Mouse (Mus musculus) intestine, embryonic 16.5 days (tissue): ENCODE measurements around the gene Stk38. TPM values are rescaled to one million over a fixed set of nuclear protein-coding genes. Genes with fewer than 3 reads are reported as not detected.
A peak's percentile ranks its signal among the peaks of the same experiment; 100 is the strongest.

Source experiments
- ATAC-seq: fragments of 200-750 bp; cut with Nextera tagmentation; 2 replicates; pipeline ENCODE4 v1.8.0; 2017; ENCODE audit warnings: moderate TSS enrichment, moderate library complexity
- H3K27ac ChIP-seq: fragments of 300-500 bp; sonication (generic); 2 replicates; pipeline ENCODE4 v1.5.1; 2014; ENCODE audit warnings: mild to moderate bottlenecking, low read length
- H3K27me3 ChIP-seq: fragments of 300-500 bp; sonication (generic); replicated peaks from 2 replicates; pipeline ENCODE4 v1.6.1; 2014; ENCODE audit warnings: low read length, control low read depth, mixed read lengths; ENCODE audit not compliant: control insufficient read depth, insufficient read depth
- H3K36me3 ChIP-seq: fragments of 300-500 bp; sonication (generic); 2 replicates; pipeline ENCODE4 v1.6.1; 2014; ENCODE audit warnings: low read length, control low read depth; ENCODE audit not compliant: control insufficient read depth, insufficient read depth
- H3K4me1 ChIP-seq: fragments of 300-500 bp; sonication (generic); 2 replicates; pipeline ENCODE4 v1.6.1; 2014; ENCODE audit warnings: low read length, control low read depth, mixed read lengths; ENCODE audit not compliant: control insufficient read depth, insufficient read depth
- H3K4me2 ChIP-seq: fragments of 300-500 bp; sonication (generic); 2 replicates; pipeline ENCODE4 v1.6.1; 2014; ENCODE audit warnings: low read depth, low read length, control low read depth
- H3K4me3 ChIP-seq: fragments of 300-500 bp; sonication (generic); 2 replicates; pipeline ENCODE4 v1.5.1; 2014; ENCODE audit warnings: mild to moderate bottlenecking, low read length
- H3K9ac ChIP-seq: fragments of 300-500 bp; sonication (generic); 2 replicates; pipeline ENCODE4 v1.6.1; 2014; ENCODE audit warnings: low read depth, low read length
- H3K9me3 ChIP-seq: fragments of 300-500 bp; sonication (generic); 2 replicates; pipeline ENCODE4 v1.6.1; 2016; ENCODE audit warnings: low read length, control low read depth; ENCODE audit not compliant: control insufficient read depth
- WGBS: fragments of 180-500 bp; shearing (Covaris S2); extraction: QIAGEN DNeasy Blood & Tissue Kit; methylation state at CpG from one replicate; pipeline ENCODE4 v1.1.7; 2014; 5-methylcytosine and 5-hydroxymethylcytosine counted together
- polyA plus RNA-seq: library from polyadenylated mRNA; unstranded; fragments of >200 nt; fragmentation: Nextera tagmentation; extraction: Ambion mirVana; gene quantifications from 2 replicates; pipeline ENCODE4 v1.2.1, GENCODE M21; 2015

The Stk38 gene
- polyA plus RNA-seq: 98.3 and 104 TPM in 2 replicates

DNA sequence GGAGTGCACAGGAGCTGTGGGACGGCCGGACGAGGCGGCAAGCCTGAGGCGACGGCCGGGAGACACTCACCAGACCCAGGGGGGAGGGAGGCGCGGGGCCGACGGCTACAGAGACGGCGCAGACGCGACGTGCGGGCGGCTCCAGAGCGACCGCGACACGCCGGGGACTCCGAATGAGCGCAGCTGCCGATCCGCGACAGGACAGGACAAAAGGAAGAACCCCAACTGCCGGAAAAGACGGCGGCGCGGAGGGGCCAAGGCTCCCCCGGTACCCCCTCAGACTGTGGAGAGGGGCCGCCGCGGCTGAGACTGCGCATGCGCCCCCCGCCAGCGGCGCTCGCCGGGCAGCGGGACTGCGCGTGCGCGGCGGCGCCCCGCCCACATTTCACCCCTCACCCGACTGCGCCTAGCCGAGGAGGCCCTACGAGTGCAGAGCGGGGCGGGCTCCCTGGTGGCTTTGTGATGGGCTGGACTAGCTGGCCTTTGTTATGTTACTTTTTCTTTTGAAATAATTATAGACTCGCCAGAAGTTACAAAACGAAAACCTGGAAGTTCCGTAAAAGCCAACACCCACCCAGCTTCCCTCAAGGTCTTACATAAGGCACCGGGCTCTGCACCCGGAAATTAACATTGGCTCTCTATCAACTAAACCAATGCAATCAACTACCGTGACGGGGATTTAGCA lies at the start of gene Stk38:
Gene Stk38, minus strand, starts transcription at position 355 of the 685 bp plus-strand sequence.
- under 1% methylated on average over 64 of the region's 65 CpGs for WGBS
- Histone ChIP-seq H3K9ac (peak within 1 kb of the TSS; percentile 95), H3K36me3 (no peaks in the 10 kb centered on the region), H3K27me3 (no peaks in the 10 kb centered on the region), H3K4me3 (peak within 1 kb of the TSS; percentile 96), H3K27ac (peak within 1 kb of the TSS; percentile 90), H3K4me1 (peaks cover 15% of the 10 kb centered on the region), H3K9me3 (no peaks in the 10 kb centered on the region), H3K4me2 (peak within 1 kb of the TSS; percentile 61)
- peak; percentile 95 for ATAC-seq

- Histone ChIP-seq H3K9ac (no peak overlapping the region), H3K36me3 (no peaks in the 10 kb centered on the region), H3K9me3 (no peaks in the 10 kb centered on the region), H3K27me3 (no peaks in the 10 kb centered on the region), H3K27ac (no peak overlapping the region), H3K4me2 (no peak overlapping the region), H3K4me3 (no peak overlapping the region), H3K4me1 (peaks cover 34% of the 10 kb centered on the region)
- ATAC-seq: no peak
- 71% methylated on average over 11 of the region's 11 CpGs for WGBS
These were observed 49.6 kb upstream of the Stk38 start for GRCm38 (mm10) chr17:29057361-29057890.

- ATAC-seq: no peak
- 14% methylated on average over 8 of the region's 8 CpGs for WGBS
- peaks cover 31% of the 10 kb centered on the region for H3K4me1 ChIP-seq
- no peak overlapping the region for H3K27ac ChIP-seq
- H3K4me3 ChIP-seq: no peak overlapping the region
- H3K4me2 ChIP-seq: no peak overlapping the region
- H3K27me3 ChIP-seq: no peaks in the 10 kb centered on the region
- no peaks in the 10 kb centered on the region for H3K9me3 ChIP-seq
- H3K9ac ChIP-seq: no peak overlapping the region
- H3K36me3 ChIP-seq: no peaks in the 10 kb centered on the region
These were observed 48.9 kb upstream of the Stk38 start for GRCm38 (mm10) chr17:29056699-29057151.

- Histone ChIP-seq H3K9me3 (no peaks in the 10 kb centered on the region), H3K4me2 (no peak overlapping the region), H3K27me3 (no peaks in the 10 kb centered on the region), H3K36me3 (no peaks in the 10 kb centered on the region), H3K4me1 (peaks cover 31% of the 10 kb centered on the region), H3K27ac (no peak overlapping the region), H3K4me3 (no peak overlapping the region), H3K9ac (no peak overlapping the region)
- 0 out of 2 replicates have a peak, but pooled peaks have one; percentile 21 for ATAC-seq
- 13% methylated on average over 7 of the region's 7 CpGs for WGBS
These were observed 48.4 kb upstream of the Stk38 start for GRCm38 (mm10) chr17:29056207-29056606.

- Histone ChIP-seq H3K36me3 (no peaks in the 10 kb centered on the region), H3K27ac (no peak overlapping the region), H3K4me1 (peaks cover 36% of the 10 kb centered on the region), H3K27me3 (no peaks in the 10 kb centered on the region), H3K9ac (no peak overlapping the region), H3K4me2 (no peak overlapping the region), H3K9me3 (no peaks in the 10 kb centered on the region), H3K4me3 (no peak overlapping the region)
- 67% methylated on average over 5 of the region's 5 CpGs for WGBS
- no peak for ATAC-seq
These were observed 47.8 kb upstream of the Stk38 start for GRCm38 (mm10) chr17:29055586-29055985.

GRCm38 (mm10) chr17:29054429-29054828 lies 46.6 kb upstream of the Stk38 start:
- Histone ChIP-seq H3K4me1 (peaks cover 40% of the 10 kb centered on the region), H3K27ac (no peak overlapping the region), H3K4me3 (no peak overlapping the region), H3K9ac (no peak overlapping the region), H3K27me3 (no peaks in the 10 kb centered on the region), H3K36me3 (no peaks in the 10 kb centered on the region), H3K4me2 (no peak overlapping the region), H3K9me3 (no peaks in the 10 kb centered on the region)
- WGBS: 79% methylated on average over 6 of the region's 6 CpGs
- no peak for ATAC-seq

DNA sequence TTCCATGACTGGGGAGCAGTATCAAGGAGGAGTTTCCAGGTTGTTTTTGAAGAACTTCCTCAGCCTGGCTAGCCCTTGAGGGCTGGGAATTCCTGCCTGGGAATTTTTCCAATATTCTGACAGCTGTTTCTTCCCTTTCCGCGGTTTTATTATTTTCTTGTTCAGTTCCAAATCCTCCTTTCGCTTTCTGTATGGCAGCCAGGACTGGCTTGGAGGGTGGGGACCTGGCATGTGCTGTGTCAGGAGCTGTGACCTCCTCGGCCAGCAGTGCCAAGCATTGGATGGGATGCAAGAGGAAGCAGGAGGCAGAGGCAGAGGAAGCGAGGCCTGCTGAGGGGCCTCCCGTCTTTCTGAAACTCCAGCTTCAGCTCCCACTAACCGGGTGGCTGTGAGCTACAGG lies 46.0 kb upstream of the Stk38 start:
- Histone ChIP-seq H3K4me2 (no peak overlapping the region), H3K27me3 (no peaks in the 10 kb centered on the region), H3K36me3 (no peaks in the 10 kb centered on the region), H3K4me3 (no peak overlapping the region), H3K9ac (peak overlapping the region; percentile 37; the same call in 1 of the 2 replicates), H3K4me1 (peaks cover 41% of the 10 kb centered on the region), H3K9me3 (no peaks in the 10 kb centered on the region), H3K27ac (peak overlapping the region; percentile 40)
- no peak for ATAC-seq
- 25% methylated on average over 7 of the region's 7 CpGs for WGBS

GRCm38 (mm10) chr17:29053067-29053466 lies 45.3 kb upstream of the Stk38 start:
- H3K27ac ChIP-seq: no peak overlapping the region
- no peaks in the 10 kb centered on the region for H3K9me3 ChIP-seq
- no peak overlapping the region for H3K9ac ChIP-seq
- H3K36me3 ChIP-seq: no peaks in the 10 kb centered on the region
- no peak overlapping the region for H3K4me3 ChIP-seq
- 85% methylated on average over 6 of the region's 6 CpGs for WGBS
- ATAC-seq: no peak
- no peak overlapping the region for H3K4me2 ChIP-seq
- H3K4me1 ChIP-seq: peaks cover 41% of the 10 kb centered on the region
- H3K27me3 ChIP-seq: no peaks in the 10 kb centered on the region

GRCm38 (mm10) chr17:29050791-29051190 lies 43.0 kb upstream of the Stk38 start:
- H3K9ac ChIP-seq: peak overlapping the region; percentile 62
- no peak for ATAC-seq
- H3K27ac ChIP-seq: peak overlapping the region; percentile 88
- peaks cover 32% of the 10 kb centered on the region for H3K4me1 ChIP-seq
- WGBS: 31% methylated on average over 14 of the region's 14 CpGs
- no peaks in the 10 kb centered on the region for H3K27me3 ChIP-seq
- H3K4me2 ChIP-seq: peak overlapping the region; percentile 44
- no peaks in the 10 kb centered on the region for H3K9me3 ChIP-seq
- H3K4me3 ChIP-seq: peak overlapping the region; percentile 14
- peaks cover 10% of the 10 kb centered on the region for H3K36me3 ChIP-seq
